Mouse (Mus musculus): ENCODE measurements around the gene Gm20388. TPM values are rescaled to one million over a fixed set of nuclear protein-coding genes. Genes with fewer than 3 reads are reported as not detected.

Gm20388 gene
- polyA plus RNA-seq, 1 experiment from 2014 or later, result not detected

- Histone ChIP-seq H3K4me3 (replicated peaks; ENCODE audit: low read length) (no peak overlapping the region), H3K4me1 (replicated peaks; ENCODE audit: control insufficient read depth, insufficient read depth, low read length) (peaks cover 28% of the 10 kb centered on the region), H3K4me2 (replicated peaks) (no peak overlapping the region), H3K36me3 (replicated peaks; ENCODE audit: control insufficient read depth, insufficient read depth) (no peaks in the 10 kb centered on the region), H3K27ac (no peak overlapping the region), H3K27me3 (ENCODE audit: control insufficient read depth, insufficient read depth, low read length) (no peaks in the 10 kb centered on the region), H3K9me3 (ENCODE audit: control insufficient read depth, low read length) (no peaks in the 10 kb centered on the region), H3K9ac (no peak overlapping the region)
- DNase-seq (ENCODE audit: low spot score) (no peak), ATAC-seq (ENCODE audit: low FRiP score) (no peak)
- 81% methylated on average over 4 of the region's 4 CpGs for WGBS
Measured at GRCm38 (mm10) chr8:120479691-120480090, 569.0 kb downstream of the Gm20388 start.

DNA sequence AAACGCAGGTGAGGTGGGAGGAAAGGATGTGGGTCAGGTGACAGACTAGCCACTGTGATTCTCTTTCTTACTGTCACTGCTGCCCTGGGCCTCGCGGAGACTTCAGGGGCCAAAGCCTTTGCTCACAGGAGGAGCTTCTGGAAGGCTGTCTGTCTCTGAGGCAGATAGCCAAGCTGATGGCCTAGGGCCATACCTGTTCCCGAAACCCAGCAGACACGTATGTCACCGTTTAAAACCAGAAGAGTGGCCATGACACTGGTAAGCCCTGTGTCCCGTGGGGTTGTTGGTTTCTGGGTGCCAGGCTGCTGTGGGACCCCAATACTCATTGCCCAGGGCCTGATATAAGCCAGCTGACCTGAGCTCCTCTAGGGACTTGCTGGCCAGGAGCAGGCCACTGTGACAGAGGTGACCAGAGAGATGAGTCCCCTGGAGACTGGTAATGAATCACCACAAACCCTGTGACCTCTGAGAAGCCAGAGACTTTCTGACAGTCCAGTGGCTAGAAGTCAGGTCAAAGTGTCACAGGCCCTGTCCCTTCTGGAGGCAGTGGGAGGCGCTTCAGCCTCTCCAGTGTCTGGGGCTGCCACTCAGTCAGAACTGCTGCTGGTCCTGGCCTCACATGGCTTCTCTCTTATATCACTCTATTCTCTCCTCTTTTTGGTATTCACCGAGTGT is 571.5 kb downstream of the Gm20388 start:
- H3K4me2 ChIP-seq (replicated peaks), result no peak overlapping the region
- WGBS, result 77% methylated on average over 9 of the region's 9 CpGs
- ATAC-seq (ENCODE audit: low FRiP score) (no peak), DNase-seq (ENCODE audit: low spot score) (no peak)
- H3K9ac ChIP-seq, result no peak overlapping the region
- H3K27me3 ChIP-seq (ENCODE audit: control insufficient read depth, insufficient read depth, low read length), result no peaks in the 10 kb centered on the region
- H3K36me3 ChIP-seq (replicated peaks; ENCODE audit: control insufficient read depth, insufficient read depth), result no peaks in the 10 kb centered on the region
- H3K9me3 ChIP-seq (ENCODE audit: control insufficient read depth, low read length), result no peaks in the 10 kb centered on the region
- no peak overlapping the region for H3K27ac ChIP-seq
- no peak overlapping the region for H3K4me3 ChIP-seq (replicated peaks; ENCODE audit: low read length)
- H3K4me1 ChIP-seq (replicated peaks; ENCODE audit: control insufficient read depth, insufficient read depth, low read length), result peaks cover 40% of the 10 kb centered on the region

DNA sequence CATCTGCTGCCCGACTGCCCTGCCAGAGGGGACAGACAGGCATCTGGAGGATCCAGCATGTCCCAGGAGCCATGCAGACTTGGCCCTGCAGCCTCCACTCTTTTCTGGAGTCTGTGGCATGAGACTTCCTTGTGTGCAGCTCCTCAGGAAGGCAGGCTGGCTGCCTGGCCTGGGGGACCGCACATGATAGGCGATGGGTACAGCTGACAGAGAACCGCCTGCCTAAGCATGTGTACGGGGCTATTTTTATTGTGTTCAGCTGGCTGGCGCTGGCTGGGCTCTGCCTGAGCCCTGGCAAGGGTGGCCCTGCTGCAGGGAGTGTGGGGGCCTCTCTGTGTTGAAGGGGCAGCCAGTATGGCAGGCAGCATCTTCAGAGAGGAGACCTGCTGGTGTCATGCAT is 573.8 kb downstream of the Gm20388 start:
- 0 out of 2 replicates have a peak overlapping the region, but pooled peaks have one; percentile 27 for H3K4me2 ChIP-seq (replicated peaks)
- no peaks in the 10 kb centered on the region for H3K9me3 ChIP-seq (ENCODE audit: control insufficient read depth, low read length)
- peaks cover 35% of the 10 kb centered on the region for H3K4me1 ChIP-seq (replicated peaks; ENCODE audit: control insufficient read depth, insufficient read depth, low read length)
- H3K27ac ChIP-seq, result peak overlapping the region; percentile 68
- no peak overlapping the region for H3K4me3 ChIP-seq (replicated peaks; ENCODE audit: low read length)
- H3K9ac ChIP-seq, result peak overlapping the region; percentile 16; the same call in 1 of the 2 replicates
- H3K36me3 ChIP-seq (replicated peaks; ENCODE audit: control insufficient read depth, insufficient read depth), result no peaks in the 10 kb centered on the region
- DNase-seq (ENCODE audit: low spot score), result no peak
- 27% methylated on average over 6 of the region's 6 CpGs for WGBS
- H3K27me3 ChIP-seq (ENCODE audit: control insufficient read depth, insufficient read depth, low read length), result no peaks in the 10 kb centered on the region
- ATAC-seq (ENCODE audit: low FRiP score), result no peak

GRCm38 (mm10) chr8:120485116-120485515 is 574.5 kb downstream of the Gm20388 start:
- no peak for DNase-seq (ENCODE audit: low spot score)
- WGBS, result 20% methylated on average over 6 of the region's 6 CpGs
- H3K36me3 ChIP-seq (replicated peaks; ENCODE audit: control insufficient read depth, insufficient read depth), result no peaks in the 10 kb centered on the region
- H3K4me2 ChIP-seq (replicated peaks), result peak overlapping the region; percentile 27; the same call in 1 of the 2 replicates
- peak; percentile 26; the same call in 1 of the 2 replicates for ATAC-seq (ENCODE audit: low FRiP score)
- no peak overlapping the region for H3K4me3 ChIP-seq (replicated peaks; ENCODE audit: low read length)
- H3K27me3 ChIP-seq (ENCODE audit: control insufficient read depth, insufficient read depth, low read length), result no peaks in the 10 kb centered on the region
- H3K9me3 ChIP-seq (ENCODE audit: control insufficient read depth, low read length), result no peaks in the 10 kb centered on the region
- H3K9ac ChIP-seq, result no peak overlapping the region
- peak overlapping the region; percentile 68 for H3K27ac ChIP-seq
- peaks cover 35% of the 10 kb centered on the region for H3K4me1 ChIP-seq (replicated peaks; ENCODE audit: control insufficient read depth, insufficient read depth, low read length)

DNA sequence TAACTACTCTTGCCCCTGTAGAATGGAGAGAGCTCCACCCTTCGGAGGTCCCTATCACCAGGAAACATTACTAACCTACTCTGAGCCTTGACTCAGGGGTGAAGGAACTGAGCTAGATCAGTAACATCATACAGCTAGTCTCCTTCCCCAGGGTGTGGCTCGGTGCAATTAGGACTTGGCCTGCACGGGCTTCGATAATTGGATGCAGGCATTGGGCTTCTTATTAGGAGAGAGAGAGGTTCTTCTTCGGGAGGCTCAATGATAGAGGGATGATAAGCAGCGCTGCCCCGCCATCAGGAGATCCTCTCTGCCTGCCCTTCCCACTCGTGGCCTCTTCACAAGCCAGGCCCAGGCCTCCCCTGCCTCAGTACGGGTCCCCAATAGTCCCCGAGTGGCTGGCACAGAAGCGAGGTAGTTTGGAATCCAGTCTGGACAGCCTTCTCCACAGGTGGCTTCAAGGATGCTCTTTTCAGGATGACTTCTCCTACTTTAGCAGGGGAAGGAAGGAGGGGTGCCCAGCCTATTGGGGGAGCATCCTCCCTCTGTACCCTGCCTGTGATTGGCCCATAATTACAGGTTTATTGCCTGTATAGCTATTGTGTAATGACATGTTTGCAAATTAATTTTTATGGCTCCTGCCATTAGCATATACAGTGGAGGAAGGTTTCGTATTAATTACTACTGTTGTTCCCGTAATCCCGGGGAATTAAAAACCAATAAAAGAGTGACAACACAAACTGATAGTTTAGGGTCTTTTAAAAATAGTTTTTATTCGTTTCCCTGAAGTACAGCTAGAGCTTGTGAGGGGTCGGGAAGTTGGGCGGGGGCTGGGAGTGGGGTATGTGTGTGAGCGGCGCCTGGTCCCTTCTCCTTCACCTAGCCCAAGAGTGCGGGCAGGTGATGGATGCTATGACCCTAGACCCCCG is 575.2 kb downstream of the Gm20388 start:
- 21% methylated on average over 21 of the region's 21 CpGs for WGBS
- H3K4me3 ChIP-seq (replicated peaks; ENCODE audit: low read length), result peak overlapping the region; percentile 87
- H3K27me3 ChIP-seq (ENCODE audit: control insufficient read depth, insufficient read depth, low read length), result no peaks in the 10 kb centered on the region
- H3K4me2 ChIP-seq (replicated peaks), result peak overlapping the region; percentile 98
- H3K9ac ChIP-seq, result peak overlapping the region; percentile 94
- no peak for ATAC-seq (ENCODE audit: low FRiP score)
- peaks cover 41% of the 10 kb centered on the region for H3K4me1 ChIP-seq (replicated peaks; ENCODE audit: control insufficient read depth, insufficient read depth, low read length)
- no peak for DNase-seq (ENCODE audit: low spot score)
- H3K36me3 ChIP-seq (replicated peaks; ENCODE audit: control insufficient read depth, insufficient read depth), result no peaks in the 10 kb centered on the region
- H3K27ac ChIP-seq, result peak overlapping the region; percentile 100
- H3K9me3 ChIP-seq (ENCODE audit: control insufficient read depth, low read length), result no peaks in the 10 kb centered on the region

DNA sequence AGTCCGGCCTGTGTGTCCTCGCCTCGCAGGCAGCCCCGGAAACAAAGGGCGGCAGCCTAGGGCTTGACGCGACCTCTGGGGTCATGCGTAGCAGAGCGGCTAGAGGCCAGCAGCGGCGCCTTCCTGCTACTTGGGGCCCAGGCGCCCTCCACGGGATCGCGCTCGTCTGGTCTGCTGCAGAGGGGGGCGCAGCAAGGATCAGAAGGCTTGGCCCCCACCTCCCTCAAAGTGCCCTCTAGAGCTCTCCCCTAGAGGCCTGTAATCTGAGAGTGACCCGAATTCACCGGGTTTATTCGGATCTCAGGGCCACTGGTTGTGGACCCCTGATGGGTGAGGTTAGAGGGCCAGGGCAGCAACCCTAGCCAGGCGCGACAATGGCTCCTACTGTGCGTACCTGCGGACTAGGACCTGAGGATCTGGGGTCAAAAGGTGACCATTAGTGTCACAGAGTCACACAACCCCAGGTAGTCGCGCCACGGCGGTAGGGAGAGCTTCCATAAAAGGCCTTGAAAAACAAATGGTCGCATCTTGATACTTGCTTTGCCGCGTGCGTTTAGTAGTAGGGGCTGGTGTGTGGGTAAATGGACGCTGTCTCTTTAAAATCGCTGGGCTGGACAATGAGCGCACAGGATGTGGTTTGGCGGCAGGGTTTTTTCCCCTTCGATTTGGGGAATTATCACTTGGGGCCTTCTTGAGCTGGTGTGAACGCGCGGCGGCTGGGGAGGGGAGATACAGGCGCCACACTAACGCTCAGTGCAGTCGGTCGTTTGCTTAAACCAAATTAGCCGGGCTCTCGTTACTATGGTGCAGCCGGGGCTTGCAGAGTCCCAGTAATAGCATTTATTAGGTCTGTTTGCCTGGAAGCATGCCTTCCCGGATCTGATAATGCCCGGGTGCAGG is 576.1 kb downstream of the Gm20388 start:
- no peaks in the 10 kb centered on the region for H3K36me3 ChIP-seq (replicated peaks; ENCODE audit: control insufficient read depth, insufficient read depth)
- peak; percentile 79 for DNase-seq (ENCODE audit: low spot score)
- no peaks in the 10 kb centered on the region for H3K9me3 ChIP-seq (ENCODE audit: control insufficient read depth, low read length)
- H3K4me1 ChIP-seq (replicated peaks; ENCODE audit: control insufficient read depth, insufficient read depth, low read length), result peaks cover 51% of the 10 kb centered on the region
- ATAC-seq (ENCODE audit: low FRiP score), result peak; percentile 12; the same call in 1 of the 2 replicates
- peak overlapping the region; percentile 98 for H3K4me2 ChIP-seq (replicated peaks)
- peak overlapping the region; percentile 87 for H3K4me3 ChIP-seq (replicated peaks; ENCODE audit: low read length)
- WGBS, result 1% methylated on average over 49 of the region's 50 CpGs
- peak overlapping the region; percentile 94 for H3K9ac ChIP-seq
- H3K27me3 ChIP-seq (ENCODE audit: control insufficient read depth, insufficient read depth, low read length), result no peaks in the 10 kb centered on the region
- peak overlapping the region; percentile 100 for H3K27ac ChIP-seq

GRCm38 (mm10) chr8:120487377-120487728 is 576.7 kb downstream of the Gm20388 start:
- Histone ChIP-seq H3K36me3 (replicated peaks; ENCODE audit: control insufficient read depth, insufficient read depth) (no peaks in the 10 kb centered on the region), H3K9me3 (ENCODE audit: control insufficient read depth, low read length) (no peaks in the 10 kb centered on the region), H3K4me1 (replicated peaks; ENCODE audit: control insufficient read depth, insufficient read depth, low read length) (peaks cover 57% of the 10 kb centered on the region), H3K27ac (peak overlapping the region; percentile 100), H3K4me3 (replicated peaks; ENCODE audit: low read length) (peak overlapping the region; percentile 87), H3K4me2 (replicated peaks) (peak overlapping the region; percentile 98), H3K27me3 (ENCODE audit: control insufficient read depth, insufficient read depth, low read length) (no peaks in the 10 kb centered on the region), H3K9ac (peak overlapping the region; percentile 94)
- WGBS, result under 1% methylated on average over 34 of the region's 34 CpGs
- ATAC-seq (ENCODE audit: low FRiP score) (peak; percentile 0; the same call in 1 of the 2 replicates), DNase-seq (ENCODE audit: low spot score) (no peak)

DNA sequence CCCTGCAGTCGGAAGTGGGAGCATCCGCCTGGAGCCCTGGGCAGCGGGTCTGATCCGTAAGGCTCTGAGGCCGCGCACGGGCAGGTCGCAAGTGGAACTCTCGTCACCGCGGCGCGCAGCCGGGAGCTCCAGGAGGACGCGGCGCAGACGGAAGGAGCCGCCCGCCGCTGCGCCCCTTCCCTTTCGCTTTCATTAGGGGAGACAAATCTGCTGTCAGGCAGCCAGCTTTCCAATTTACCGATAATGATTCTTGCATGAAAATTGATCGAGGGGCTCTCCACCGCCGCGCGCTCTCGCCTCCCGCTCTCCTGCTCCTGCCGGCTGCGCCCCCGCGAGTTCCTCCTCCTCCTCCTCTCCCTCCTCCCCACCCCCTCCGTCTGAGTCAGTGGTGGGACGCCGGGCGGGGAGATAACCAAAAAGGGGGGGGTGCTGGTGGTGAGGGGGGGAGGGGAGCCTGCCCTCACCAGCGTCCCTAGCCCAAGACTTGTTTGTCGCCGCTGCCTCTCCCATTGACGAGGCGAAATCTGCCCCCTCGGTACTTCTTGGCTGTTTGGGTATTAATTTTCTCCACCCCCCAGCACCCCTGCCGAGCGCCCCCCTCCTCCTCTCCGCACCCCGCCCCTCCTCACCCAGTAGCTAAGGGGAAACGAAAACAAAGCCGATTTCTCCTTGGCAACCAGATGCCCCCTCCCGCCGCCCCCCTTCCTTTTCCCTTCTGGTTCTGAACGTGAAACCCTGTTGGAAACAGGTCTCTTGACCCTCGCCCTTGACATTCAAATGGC is 577.3 kb downstream of the Gm20388 start:
- Histone ChIP-seq H3K4me3 (replicated peaks; ENCODE audit: low read length) (peak overlapping the region; percentile 87), H3K27me3 (ENCODE audit: control insufficient read depth, insufficient read depth, low read length) (no peaks in the 10 kb centered on the region), H3K36me3 (replicated peaks; ENCODE audit: control insufficient read depth, insufficient read depth) (no peaks in the 10 kb centered on the region), H3K9me3 (ENCODE audit: control insufficient read depth, low read length) (no peaks in the 10 kb centered on the region), H3K4me1 (replicated peaks; ENCODE audit: control insufficient read depth, insufficient read depth, low read length) (peaks cover 62% of the 10 kb centered on the region), H3K4me2 (replicated peaks) (peak overlapping the region; percentile 98), H3K9ac (peak overlapping the region; percentile 94), H3K27ac (peak overlapping the region; percentile 100)
- ATAC-seq (ENCODE audit: low FRiP score) (peak; percentile 63), DNase-seq (ENCODE audit: low spot score) (peak; percentile 86)
- WGBS, result 0% methylated on average over 50 of the region's 55 CpGs
